29 mouse cellular contexts compared by ENCODE assay signal in genomic region chr9:6066419-6066818, GRCm38 (mm10).
"Had no signal": no experiment of that assay in that cellular context is flagged by ENCODE, and none has a peak within 500 bp of the region (broad histone marks: within the 10 kb centered on the region; RNA-seq: fewer than 3 reads in every experiment).

No protein-coding gene starts in this region.

- H3K4me1 ChIP-seq: limb, embryonic 10.5 days; limb, embryonic 12.5 days; limb, embryonic 13.5 days; limb, embryonic 15.5 days; liver, embryonic 12.5 days; liver, embryonic 13.5 days; liver, embryonic 15.5 days; lung, embryonic 15.5 days; megakaryocyte, embryonic 14.5 days; midbrain, embryonic 10.5 days; midbrain, embryonic 12.5 days; midbrain, embryonic 13.5 days; midbrain, embryonic 15.5 days had no signal

- H3K4me3 ChIP-seq: limb, embryonic 10.5 days; limb, embryonic 12.5 days; limb, embryonic 13.5 days; limb, embryonic 15.5 days; liver, embryonic 12.5 days; liver, embryonic 13.5 days; liver, embryonic 15.5 days; lung, embryonic 15.5 days; megakaryocyte, embryonic 14.5 days; midbrain, embryonic 10.5 days; midbrain, embryonic 12.5 days; midbrain, embryonic 13.5 days; midbrain, embryonic 15.5 days; myocyte had no signal

- H3K9me3 ChIP-seq: limb, embryonic 10.5 days; limb, embryonic 12.5 days; limb, embryonic 13.5 days; limb, embryonic 15.5 days; liver, embryonic 12.5 days; liver, embryonic 13.5 days; liver, embryonic 15.5 days; lung, embryonic 15.5 days; midbrain, embryonic 10.5 days; midbrain, embryonic 12.5 days; midbrain, embryonic 13.5 days; midbrain, embryonic 15.5 days had no signal

- H3K9ac ChIP-seq: limb, embryonic 12.5 days; limb, embryonic 13.5 days; limb, embryonic 15.5 days; liver, embryonic 12.5 days; liver, embryonic 13.5 days; liver, embryonic 14.5 days; liver, embryonic 15.5 days; liver, postnatal 0 days; lung, embryonic 14.5 days; lung, embryonic 15.5 days; midbrain, embryonic 12.5 days; midbrain, embryonic 13.5 days; midbrain, embryonic 15.5 days had no signal

- H3K27ac ChIP-seq: limb, embryonic 10.5 days; limb, embryonic 12.5 days; limb, embryonic 13.5 days; limb, embryonic 15.5 days; liver, embryonic 12.5 days; liver, embryonic 13.5 days; liver, embryonic 14.5 days; liver, embryonic 15.5 days; lung, embryonic 15.5 days; macrophage; midbrain, embryonic 10.5 days; midbrain, embryonic 12.5 days; midbrain, embryonic 13.5 days; midbrain, embryonic 15.5 days had no signal

- H3K36me3 ChIP-seq: limb, embryonic 10.5 days; limb, embryonic 12.5 days; limb, embryonic 13.5 days; limb, embryonic 15.5 days; liver, embryonic 12.5 days; liver, embryonic 13.5 days; liver, embryonic 15.5 days; lung, embryonic 15.5 days; midbrain, embryonic 10.5 days; midbrain, embryonic 12.5 days; midbrain, embryonic 13.5 days; midbrain, embryonic 15.5 days had no signal

- H3K4me2 ChIP-seq: limb, embryonic 12.5 days; limb, embryonic 13.5 days; limb, embryonic 15.5 days; liver, embryonic 11.5 days; liver, embryonic 12.5 days; liver, embryonic 13.5 days; liver, embryonic 15.5 days; lung, embryonic 14.5 days; lung, embryonic 15.5 days; midbrain, embryonic 11.5 days; midbrain, embryonic 12.5 days; midbrain, embryonic 13.5 days; midbrain, embryonic 15.5 days had no signal

- DNase-seq: left cerebral cortex, postnatal 4 days; liver; liver, embryonic 13.5 days; liver, postnatal 0 days; lung, adult 18-20 months; lung, adult 2 months; lung, embryonic 14.5 days; lung, postnatal 10 days; lung, postnatal 14 days; lung, postnatal 36 days; lung, postnatal 4 days; midbrain, embryonic 14.5 days had no signal

- H3K27me3 ChIP-seq: limb, embryonic 12.5 days; limb, embryonic 13.5 days; limb, embryonic 15.5 days; liver, embryonic 12.5 days; liver, embryonic 13.5 days; liver, embryonic 15.5 days; lung, embryonic 15.5 days; megakaryocyte, embryonic 14.5 days; midbrain, embryonic 12.5 days; midbrain, embryonic 13.5 days; midbrain, embryonic 15.5 days had no signal
